Mouse (Mus musculus): ENCODE data around the gene Alox8.
A peak's percentile ranks its signal among the peaks of the same experiment; 100 is the strongest.

GRCm38 (mm10) chr11:69171626-69172025 is 26.0 kb downstream of the Alox8 start:
- TF ChIP-seq POLR2A (IDR thresholded peaks at IDR 0.05; ENCODE audit: extremely low read depth, insufficient read depth, low read length), result no peak
- TF ChIP-seq CTCF (IDR thresholded peaks at IDR 0.05; ENCODE audit: low read depth, low read length), result peak; percentile 90
